Mouse (Mus musculus) forebrain, embryonic 16.5 days (tissue): Measurements from ENCODE around the gene Arl4a. TPM values are rescaled to one million over a fixed set of nuclear protein-coding genes. Genes with fewer than 3 reads are reported as not detected.

Experiments
- ATAC-seq: fragments of 200-750 bp; cut with Nextera tagmentation; 2 replicates; pipeline ENCODE4 v1.8.0; 2017; ENCODE audit warnings: mild to moderate bottlenecking, moderate library complexity
- H3K27ac ChIP-seq: fragments of 300-500 bp; sonication (generic); 2 replicates; pipeline ENCODE4 v1.5.1; 2014; ENCODE audit warnings: low read length, control low read depth
- H3K27me3 ChIP-seq: fragments of 300-500 bp; sonication (generic); replicated peaks from 2 replicates; pipeline ENCODE4 v1.6.1; 2014; ENCODE audit warnings: low read length; ENCODE audit not compliant: control insufficient read depth, insufficient read depth
- H3K36me3 ChIP-seq: fragments of 300-500 bp; sonication (generic); 2 replicates; pipeline ENCODE4 v1.6.1; 2014; ENCODE audit not compliant: control insufficient read depth, insufficient read depth
- H3K4me1 ChIP-seq: fragments of 300-500 bp; sonication (generic); replicated peaks from 2 replicates; pipeline ENCODE4 v1.6.1; 2014; ENCODE audit warnings: low read length; ENCODE audit not compliant: control insufficient read depth, insufficient read depth
- H3K4me2 ChIP-seq: fragments of 300-500 bp; sonication (generic); 2 replicates; pipeline ENCODE4 v1.6.1; 2014; ENCODE audit warnings: mild to moderate bottlenecking, low read length, control low read depth
- H3K4me3 ChIP-seq: fragments of 300-500 bp; sonication (generic); replicated peaks from 2 replicates; pipeline ENCODE4 v1.5.1; 2014; ENCODE audit warnings: mild to moderate bottlenecking, low read length, control low read depth
- H3K9ac ChIP-seq: fragments of 300-500 bp; sonication (generic); replicated peaks from 2 replicates; pipeline ENCODE4 v1.6.1; 2014; ENCODE audit warnings: low read depth, low read length, control low read depth
- H3K9me3 ChIP-seq: fragments of 300-500 bp; sonication (generic); 2 replicates; pipeline ENCODE4 v1.6.1; 2016; ENCODE audit warnings: low read length; ENCODE audit not compliant: control insufficient read depth
- WGBS: fragments of 180-500 bp; shearing (Covaris S2); extraction: QIAGEN DNeasy Blood & Tissue Kit; methylation state at CpG from one replicate; pipeline ENCODE4 v1.1.7; 2014; 5-methylcytosine and 5-hydroxymethylcytosine counted together
- polyA plus RNA-seq: library from polyadenylated mRNA; unstranded; fragments of >200 nt; fragmentation: Nextera tagmentation; extraction: Ambion mirVana; gene quantifications from 2 replicates; pipeline ENCODE4 v1.2.1, GENCODE M21; 2015

Arl4a gene
- polyA plus RNA-seq, 1 experiment from 2014 or later: 74.0 TPM

DNA sequence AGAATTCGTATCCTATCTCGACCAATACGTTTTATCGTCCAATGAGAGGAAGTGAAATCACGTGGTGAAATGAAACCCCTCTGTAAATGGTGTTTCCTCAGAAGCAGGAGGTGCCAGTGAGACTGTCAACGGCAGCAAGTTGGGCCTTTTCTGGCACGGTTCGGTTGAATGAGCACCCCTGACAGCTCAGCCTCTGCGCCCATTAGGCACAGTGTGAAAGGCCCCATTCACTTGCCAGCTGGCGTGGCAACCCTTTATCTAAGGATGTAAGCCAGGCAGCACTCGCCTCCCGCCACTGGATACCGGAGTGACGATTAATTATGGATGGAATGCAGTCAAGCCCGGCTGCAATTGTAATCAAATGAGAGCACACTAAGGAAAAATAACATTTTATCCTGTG lies 81.4 kb downstream of the Arl4a start:
- H3K9ac ChIP-seq: 0 out of 2 replicates have a peak overlapping the region, but pooled peaks have one; percentile 37
- peaks cover 23% of the 10 kb centered on the region for H3K4me1 ChIP-seq
- H3K27ac ChIP-seq: peak overlapping the region; percentile 65
- no peaks in the 10 kb centered on the region for H3K27me3 ChIP-seq
- WGBS: 5% methylated on average over 15 of the region's 15 CpGs
- peak; percentile 93 for ATAC-seq
- peak overlapping the region; percentile 50 for H3K4me2 ChIP-seq
- H3K36me3 ChIP-seq: no peaks in the 10 kb centered on the region
- peak overlapping the region; percentile 32 for H3K4me3 ChIP-seq
- no peaks in the 10 kb centered on the region for H3K9me3 ChIP-seq

Other genes with a start within 250 kb of the Arl4a start
- gene Scin, start 96.2 kb upstream of the Arl4a start, polyA plus RNA-seq: 0.47 TPM in 1 of 2 replicates, not detected in the other
- not detected in 2 replicates for gene Lsmem1, start 161.5 kb upstream of the Arl4a start, polyA plus RNA-seq
- gene Ifrd1, start 210.5 kb upstream of the Arl4a start, polyA plus RNA-seq: 182 and 188 TPM in 2 replicates